Mouse (Mus musculus) gastrocnemius, adult 18-20 months (tissue): Measurements from ENCODE around the gene Bid. TPM values are rescaled to one million over a fixed set of nuclear protein-coding genes. Genes with fewer than 3 reads are reported as not detected.
A peak's percentile ranks its signal among the peaks of the same experiment; 100 is the strongest.

Source experiments
- DNase-seq: peaks from one replicate; pipeline ENCODE4 v3.0.0; 2021; ENCODE audit warnings: low spot score
- long read RNA-seq, 2 experiments: library from polyadenylated mRNA; stranded (forward); transcript quantifications; one replicate each; pipeline ENCODE4 v2.0.0; 2021
- total RNA-seq, 2 experiments: library from RNA; stranded (reverse); gene quantifications; 2 replicates each; pipeline ENCODE4 v1.2.3; 2021

Gene Bid
- under 1 TPM; 0.39 to 0.78 TPM for total RNA-seq
- long read RNA-seq, experiment 1, partial matches to known transcripts, result 0 of 1 reads
- long read RNA-seq, experiment 1, other reads (novel, unspliced or antisense), result 1 of 1 reads
- long read RNA-seq, experiment 2, result 0 reads

GRCm38 (mm10) chr6:120916074-120916971 is at the start of gene Bid:
TSS of gene Bid (minus strand) at chr6:120916853.
- peak; percentile 82 for DNase-seq

- no peak for DNase-seq
These were observed 49.2 kb upstream of the Bid start for GRCm38 (mm10) chr6:120965814-120966213.

- no peak for DNase-seq
These were observed 47.5 kb upstream of the Bid start for GRCm38 (mm10) chr6:120964179-120964578.

- DNase-seq, result no peak
These were observed 43.8 kb upstream of the Bid start for GRCm38 (mm10) chr6:120960338-120961030.

GRCm38 (mm10) chr6:120957331-120957730 is 40.7 kb upstream of the Bid start:
- DNase-seq, result no peak

- no peak for DNase-seq
These were observed 39.9 kb upstream of the Bid start for GRCm38 (mm10) chr6:120956259-120957161.

GRCm38 (mm10) chr6:120955215-120955614 is 38.6 kb upstream of the Bid start:
- no peak for DNase-seq

- no peak for DNase-seq
These were observed 37.6 kb upstream of the Bid start for GRCm38 (mm10) chr6:120954241-120954640.

- no peak for DNase-seq
These were observed 35.8 kb upstream of the Bid start for GRCm38 (mm10) chr6:120952475-120952874.

GRCm38 (mm10) chr6:120951311-120951710 is 34.7 kb upstream of the Bid start:
- no peak for DNase-seq

- no peak for DNase-seq
These were observed 28.9 kb upstream of the Bid start for GRCm38 (mm10) chr6:120945510-120945909.

GRCm38 (mm10) chr6:120943964-120944363 is 27.3 kb upstream of the Bid start:
- no peak for DNase-seq

GRCm38 (mm10) chr6:120943551-120943950 is 26.9 kb upstream of the Bid start:
- DNase-seq, result no peak

- no peak for DNase-seq
These were observed 26.4 kb upstream of the Bid start for GRCm38 (mm10) chr6:120943079-120943478.

GRCm38 (mm10) chr6:120941575-120941974 is 24.9 kb upstream of the Bid start:
- DNase-seq, result no peak

- no peak for DNase-seq
These were observed 24.4 kb upstream of the Bid start for GRCm38 (mm10) chr6:120941084-120941481.

- DNase-seq, result no peak
These were observed 23.9 kb upstream of the Bid start for GRCm38 (mm10) chr6:120940446-120941083.

- no peak for DNase-seq
These were observed 23.1 kb upstream of the Bid start for GRCm38 (mm10) chr6:120939783-120940182.

- no peak for DNase-seq
These were observed 22.3 kb upstream of the Bid start for GRCm38 (mm10) chr6:120938763-120939450.

- no peak for DNase-seq
These were observed 21.5 kb upstream of the Bid start for GRCm38 (mm10) chr6:120937999-120938608.
